Mouse (Mus musculus) spleen, adult 2 months (tissue): ENCODE results near the gene Atp10a. TPM values are rescaled to one million over a fixed set of nuclear protein-coding genes. Genes with fewer than 3 reads are reported as not detected.

Experiments used
- DNase-seq, 2 experiments: peaks; one replicate each; pipeline versions ENCODE4 v3.0.0 to v3.0.0-alpha.2; 2012 to 2021; ENCODE audit warnings: low spot score in 2 of 2, low read depth in 1 of 2
- H3K27ac ChIP-seq: fragments of 200-500 bp; 2 replicates; pipeline ENCODE4 v1.5.1; 2012; ENCODE audit warnings: low read length, inconsistent platforms; ENCODE audit not compliant: insufficient read depth
- H3K27me3 ChIP-seq: fragments of 200-500 bp; 2 replicates; pipeline ENCODE4 v1.6.1; 2012; ENCODE audit warnings: mild to moderate bottlenecking, moderate library complexity, low read length, inconsistent platforms; ENCODE audit not compliant: control insufficient read depth, insufficient read depth
- H3K36me3 ChIP-seq: fragments of 200-500 bp; 2 replicates; pipeline ENCODE4 v1.6.1; 2012; ENCODE audit warnings: mild to moderate bottlenecking, low read length, inconsistent platforms; ENCODE audit not compliant: control insufficient read depth, insufficient read depth
- H3K4me1 ChIP-seq: fragments of 200-500 bp; 2 replicates; pipeline ENCODE4 v1.6.1; 2011; ENCODE audit warnings: inconsistent platforms; ENCODE audit not compliant: control insufficient read depth, insufficient read depth, insufficient read length
- H3K4me3 ChIP-seq: fragments of 200-500 bp; 2 replicates; pipeline ENCODE4 v1.5.1; 2011; ENCODE audit warnings: mild to moderate bottlenecking, inconsistent platforms; ENCODE audit not compliant: insufficient read depth, insufficient read length; ENCODE audit errors: extremely low read depth
- CTCF ChIP-seq: fragments of 200-500 bp; IDR thresholded peaks from 2 replicates; pipeline ENCODE4 v1.5.1; 2011; ENCODE audit warnings: mild to moderate bottlenecking, inconsistent platforms; ENCODE audit not compliant: insufficient read depth, insufficient read length, insufficient replicate concordance; ENCODE audit errors: extremely low read depth
- POLR2A ChIP-seq: fragments of 200-500 bp; IDR thresholded peaks from 2 replicates; pipeline ENCODE4 v1.6.1; 2011; ENCODE audit warnings: low read depth, low read length, inconsistent platforms
- WGBS: fragments of 180-500 bp; shearing (Covaris S2); methylation state at CpG from one replicate; pipeline ENCODE4 v1.1.7; 2018; 5-methylcytosine and 5-hydroxymethylcytosine counted together
- polyA plus RNA-seq: library from polyadenylated mRNA; depleted of rRNA; stranded (reverse); fragments of >200 nt; gene quantifications from 2 replicates; pipeline ENCODE4 v1.2.3, GENCODE M21; 2012

Atp10a gene
- polyA plus RNA-seq, 1 experiment = 2.6 TPM

GRCm38 (mm10) chr7:58770254-58770653 lies 114.3 kb downstream of the Atp10a start:
- TF ChIP-seq POLR2A = no peak
- peak; percentile 18; the same call in 1 of the 2 replicates for TF ChIP-seq CTCF

GRCm38 (mm10) chr7:58772048-58772690 lies 116.2 kb downstream of the Atp10a start:
- Histone ChIP-seq H3K27me3 (no peaks in the 10 kb centered on the region), H3K4me1 (no peaks in the 10 kb centered on the region), H3K27ac (no peak overlapping the region), H3K36me3 (no peaks in the 10 kb centered on the region), H3K4me3 (no peak overlapping the region)
- DNase-seq = no peak
- 88% methylated on average over 6 of the region's 6 CpGs for WGBS
- TF ChIP-seq POLR2A (no peak), CTCF (no peak)

More at GRCm38 (mm10) chr7:58770254-58770653, 114.3 kb downstream of the Atp10a start:
- DNase-seq = peak in 1 of 2 experiments; percentile 7
- WGBS = 84% methylated on average over 3 of the region's 3 CpGs
- H3K4me3 ChIP-seq = no peak overlapping the region
- H3K4me1 ChIP-seq = no peaks in the 10 kb centered on the region
- H3K27me3 ChIP-seq = no peaks in the 10 kb centered on the region
- H3K36me3 ChIP-seq = no peaks in the 10 kb centered on the region
- H3K27ac ChIP-seq = no peak overlapping the region

DNA sequence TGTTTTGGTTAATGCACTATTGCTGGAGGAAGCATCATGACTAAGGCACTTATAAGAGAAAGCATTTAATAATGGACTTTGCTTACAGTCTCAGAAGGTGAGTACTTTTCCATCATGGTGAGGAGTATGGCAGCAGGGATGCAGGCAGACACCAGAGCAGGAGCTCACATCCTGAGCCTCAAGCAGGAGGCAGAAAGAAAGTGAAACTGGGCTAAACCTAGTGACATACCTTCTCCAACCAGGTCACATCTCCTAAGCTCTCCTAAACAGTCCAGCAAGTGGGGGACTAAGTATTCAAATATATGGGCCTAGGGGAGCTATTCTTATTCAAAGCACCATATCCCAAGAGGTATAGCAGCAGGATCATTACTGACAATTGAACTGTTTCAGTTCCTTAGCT lies 123.2 kb downstream of the Atp10a start:
- no peak for DNase-seq
- no peak for TF ChIP-seq CTCF
- Histone ChIP-seq H3K36me3 (no peaks in the 10 kb centered on the region), H3K4me1 (no peaks in the 10 kb centered on the region), H3K27me3 (no peaks in the 10 kb centered on the region), H3K27ac (no peak overlapping the region), H3K4me3 (no peak overlapping the region)

GRCm38 (mm10) chr7:58786986-58787385 lies 131.0 kb downstream of the Atp10a start:
- WGBS = 85% methylated on average over 4 of the region's 4 CpGs
- DNase-seq = no peak
- Histone ChIP-seq H3K4me3 (no peak overlapping the region), H3K27me3 (no peaks in the 10 kb centered on the region), H3K4me1 (no peaks in the 10 kb centered on the region), H3K27ac (no peak overlapping the region), H3K36me3 (no peaks in the 10 kb centered on the region)
- no peak for TF ChIP-seq POLR2A

GRCm38 (mm10) chr7:58787585-58787984 lies 131.6 kb downstream of the Atp10a start:
- whole genome bisulfite sequencing = 90% methylated on average over 4 of the region's 4 CpGs
- TF ChIP-seq CTCF (no peak), POLR2A (no peak)

GRCm38 (mm10) chr7:58788424-58789261 lies 132.7 kb downstream of the Atp10a start:
- WGBS = 84% methylated on average over 7 of the region's 7 CpGs
- H3K27me3 ChIP-seq = no peaks in the 10 kb centered on the region
- H3K4me1 ChIP-seq = no peaks in the 10 kb centered on the region
- DNase-seq = no peak
- no peak overlapping the region for H3K4me3 ChIP-seq
- no peaks in the 10 kb centered on the region for H3K36me3 ChIP-seq
- TF ChIP-seq POLR2A (no peak), CTCF (no peak)
- no peak overlapping the region for H3K27ac ChIP-seq

More at GRCm38 (mm10) chr7:58787585-58787984, 131.6 kb downstream of the Atp10a start:
- H3K36me3 ChIP-seq = no peaks in the 10 kb centered on the region
- H3K27me3 ChIP-seq = no peaks in the 10 kb centered on the region
- no peaks in the 10 kb centered on the region for H3K4me1 ChIP-seq
- no peak for DNase-seq
- no peak overlapping the region for H3K4me3 ChIP-seq
- H3K27ac ChIP-seq = no peak overlapping the region

DNA sequence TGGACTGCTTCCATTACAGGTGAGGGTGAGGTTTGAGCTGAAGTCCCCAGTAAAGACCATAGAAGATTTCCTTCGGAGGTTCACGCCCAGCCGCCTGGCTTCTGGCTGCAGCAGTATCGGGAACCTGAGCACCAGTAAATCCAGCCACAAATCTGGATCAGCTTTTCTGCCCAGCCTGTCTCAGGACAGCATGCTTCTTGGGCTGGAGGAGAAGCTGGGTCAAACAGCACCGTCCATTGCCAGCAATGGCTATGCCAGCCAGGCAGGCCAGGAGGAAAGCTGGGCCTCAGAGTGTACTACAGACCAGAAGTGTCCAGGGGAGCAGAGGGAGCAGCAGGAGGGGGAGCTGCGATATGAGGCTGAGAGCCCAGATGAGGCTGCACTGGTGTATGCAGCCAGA lies 141.3 kb downstream of the Atp10a start:
- no peaks in the 10 kb centered on the region for H3K36me3 ChIP-seq
- WGBS = 91% methylated on average over 6 of the region's 6 CpGs
- H3K27ac ChIP-seq = no peak overlapping the region
- no peak for DNase-seq
- no peak for TF ChIP-seq POLR2A
- TF ChIP-seq CTCF = no peak
- no peaks in the 10 kb centered on the region for H3K27me3 ChIP-seq
- H3K4me1 ChIP-seq = no peaks in the 10 kb centered on the region
- H3K4me3 ChIP-seq = no peak overlapping the region
